Mouse (Mus musculus) heart, postnatal 0 days (tissue): Measurements from ENCODE around the gene Sec16a. TPM values are rescaled to one million over a fixed set of nuclear protein-coding genes. Genes with fewer than 3 reads are reported as not detected.

Experiments used
- ATAC-seq: fragments of 200-750 bp; cut with Nextera tagmentation; 2 replicates; pipeline ENCODE4 v1.8.0; 2017; ENCODE audit warnings: low read depth, moderate number of reproducible peaks, moderate library complexity; ENCODE audit not compliant: insufficient read depth
- DNase-seq: peaks from one replicate; pipeline ENCODE4 v3.0.0-alpha.2; 2016; ENCODE audit warnings: low spot score
- H3K27ac ChIP-seq: fragments of 300-500 bp; sonication (generic); 2 replicates; pipeline ENCODE4 v1.5.1; 2014; ENCODE audit warnings: low read depth, mild to moderate bottlenecking
- H3K27me3 ChIP-seq: fragments of 300-500 bp; sonication (generic); 2 replicates; pipeline ENCODE4 v1.6.1; 2014; ENCODE audit warnings: low read length, mixed read lengths; ENCODE audit not compliant: control insufficient read depth, insufficient read depth
- H3K36me3 ChIP-seq: fragments of 300-500 bp; sonication (generic); replicated peaks from 2 replicates; pipeline ENCODE4 v1.6.1; 2014; ENCODE audit warnings: low read length, mixed read lengths; ENCODE audit not compliant: control insufficient read depth, insufficient read depth
- H3K4me1 ChIP-seq: fragments of 300-500 bp; sonication (generic); 2 replicates; pipeline ENCODE4 v1.6.1; 2014; ENCODE audit warnings: antibody characterized with exemption; ENCODE audit not compliant: control insufficient read depth, insufficient read depth
- H3K4me2 ChIP-seq: fragments of 300-500 bp; sonication (generic); 2 replicates; pipeline ENCODE4 v1.6.1; 2014; ENCODE audit warnings: low read depth, mild to moderate bottlenecking, low read length, moderate library complexity
- H3K4me3 ChIP-seq: fragments of 300-500 bp; sonication (generic); 2 replicates; pipeline ENCODE4 v1.5.1; 2014; ENCODE audit warnings: low read depth, low read length
- H3K9ac ChIP-seq: fragments of 300-500 bp; sonication (generic); replicated peaks from 2 replicates; pipeline ENCODE4 v1.6.1; 2014; ENCODE audit warnings: low read depth, low read length, mixed read lengths
- H3K9me3 ChIP-seq: fragments of 300-500 bp; sonication (generic); replicated peaks from 2 replicates; pipeline ENCODE4 v1.6.1; 2016; ENCODE audit warnings: low read length; ENCODE audit not compliant: control insufficient read depth
- CTCF ChIP-seq: IDR thresholded peaks from 2 replicates; pipeline ENCODE4 v1.5.1; 2016; ENCODE audit warnings: antibody characterized with exemption, control low read depth, low read depth
- EP300 ChIP-seq: IDR thresholded peaks from 2 replicates; pipeline ENCODE4 v1.6.1; 2016; ENCODE audit warnings: antibody characterized with exemption, low read depth
- WGBS: fragments of 180-500 bp; shearing (Covaris S2); extraction: QIAGEN DNeasy Blood & Tissue Kit; methylation state at CpG from one replicate; pipeline ENCODE4 v1.1.7; 2014; 5-methylcytosine and 5-hydroxymethylcytosine counted together
- polyA plus RNA-seq: library from polyadenylated mRNA; unstranded; fragments of >200 nt; fragmentation: Nextera tagmentation; extraction: Ambion mirVana; gene quantifications from 2 replicates; pipeline ENCODE4 v1.2.1, GENCODE M21; 2015
- total RNA-seq: library from RNA; depleted of rRNA; stranded (reverse); fragments of >200 nt; gene quantifications from 2 replicates; pipeline ENCODE4 v1.2.3, GENCODE M21; 2014; ENCODE audit warnings: low replicate concordance

Gene Sec16a
- total and polyA plus RNA-seq, 2 experiments from 2014 or later = 7.5 to 49.0 TPM

DNA sequence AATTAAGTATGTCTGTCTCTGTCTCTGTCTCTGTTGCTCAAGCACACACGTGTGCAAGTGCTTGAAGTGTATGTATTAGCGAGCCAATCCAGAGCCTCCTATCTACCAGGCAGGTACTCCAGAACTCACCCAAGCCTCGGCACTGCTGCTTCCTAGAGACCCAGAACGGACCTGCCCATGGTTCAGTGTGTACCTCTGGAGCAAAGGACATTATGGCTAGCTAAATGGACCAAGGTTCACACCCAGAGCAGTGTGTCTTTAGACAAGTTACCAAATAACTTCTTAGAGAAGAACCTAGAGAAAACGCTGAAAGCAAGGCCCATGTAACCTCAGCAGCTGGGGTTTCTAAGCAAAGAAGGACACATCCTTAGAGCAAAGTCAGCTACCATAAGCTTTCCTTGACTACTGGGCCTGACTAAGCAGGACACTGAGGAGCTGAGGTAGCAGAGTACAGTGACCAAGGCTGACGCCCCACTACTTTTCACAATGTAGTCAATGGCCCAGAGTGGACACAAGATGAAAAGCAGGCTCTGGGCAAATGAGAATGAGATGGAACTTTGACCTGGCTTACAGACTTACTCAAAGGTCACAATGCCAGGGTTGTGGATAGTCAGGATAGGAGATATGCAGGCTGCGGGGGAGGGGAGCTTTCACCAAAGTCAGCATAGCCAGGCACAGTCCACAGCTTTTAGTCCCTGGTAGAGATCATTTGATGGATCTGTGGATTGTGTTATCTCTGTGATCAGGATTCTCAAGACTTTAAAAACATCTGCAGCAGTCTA lies 10.0 kb downstream of the Sec16a start:
- Histone ChIP-seq H3K4me2 (no peak overlapping the region), H3K4me1 (0 out of 2 replicates have a peak, but pooled peaks cover 5% of the 10 kb centered on the region), H3K27me3 (no peaks in the 10 kb centered on the region), H3K9ac (no peak overlapping the region), H3K36me3 (peaks cover 85% of the 10 kb centered on the region), H3K9me3 (no peaks in the 10 kb centered on the region), H3K4me3 (no peak overlapping the region), H3K27ac (no peak overlapping the region)
- DNase-seq = no peak
- WGBS = 88% methylated on average over 7 of the region's 7 CpGs
- TF ChIP-seq EP300 = no peak
- TF ChIP-seq CTCF = no peak
- ATAC-seq = no peak

DNA sequence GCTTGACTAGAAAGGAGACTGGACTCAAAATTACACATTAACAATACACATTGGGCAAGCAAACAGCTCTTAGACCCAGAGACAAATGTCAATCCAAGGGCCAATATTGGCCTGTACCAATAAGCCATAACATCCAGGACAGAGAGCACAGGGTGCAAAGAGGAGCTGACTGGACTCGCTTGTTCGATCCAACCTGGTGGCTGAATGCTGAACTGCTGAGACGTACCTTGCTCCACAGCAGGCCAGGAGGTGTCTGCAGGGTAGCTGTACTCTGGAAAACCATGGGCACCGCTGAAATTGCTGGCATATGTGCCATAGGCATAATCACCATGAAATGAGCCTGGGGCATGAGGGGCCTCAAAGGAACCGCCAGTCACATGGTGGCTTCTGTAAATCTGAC lies 15.2 kb downstream of the Sec16a start:
- no peaks in the 10 kb centered on the region for H3K4me1 ChIP-seq
- no peak for TF ChIP-seq CTCF
- TF ChIP-seq EP300 = no peak
- H3K4me3 ChIP-seq = no peak overlapping the region
- no peak overlapping the region for H3K9ac ChIP-seq
- no peak for DNase-seq
- no peak overlapping the region for H3K4me2 ChIP-seq
- H3K36me3 ChIP-seq = peaks cover 94% of the 10 kb centered on the region
- WGBS = 96% methylated on average over 5 of the region's 5 CpGs
- H3K9me3 ChIP-seq = no peaks in the 10 kb centered on the region
- H3K27me3 ChIP-seq = no peaks in the 10 kb centered on the region
- ATAC-seq = no peak
- no peak overlapping the region for H3K27ac ChIP-seq

DNA sequence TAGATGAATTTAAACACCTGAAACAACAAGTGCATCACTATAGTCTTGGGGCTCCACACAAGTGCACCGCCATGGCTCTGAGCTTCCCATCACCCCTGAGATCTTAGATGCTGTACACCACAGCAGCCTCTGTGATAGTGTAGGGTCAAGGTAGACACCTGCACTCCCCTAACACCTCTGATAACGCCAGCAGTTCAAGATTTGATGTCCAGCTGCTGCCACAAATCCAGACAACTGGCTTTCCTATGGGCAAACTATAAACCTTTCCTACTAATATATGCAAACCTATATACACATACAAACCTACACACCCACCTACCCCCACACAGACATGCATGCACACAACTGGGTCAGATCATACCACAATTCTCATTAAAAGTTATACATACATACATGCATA lies 20.5 kb downstream of the Sec16a start:
- Histone ChIP-seq H3K27ac (no peak overlapping the region), H3K9me3 (no peaks in the 10 kb centered on the region), H3K4me2 (no peak overlapping the region), H3K4me3 (no peak overlapping the region), H3K27me3 (no peaks in the 10 kb centered on the region), H3K4me1 (no peaks in the 10 kb centered on the region), H3K9ac (no peak overlapping the region), H3K36me3 (peaks cover 98% of the 10 kb centered on the region)
- ATAC-seq (no peak), DNase-seq (no peak)
- WGBS = 96% methylated on average over 2 of the region's 2 CpGs
- TF ChIP-seq EP300 (no peak), CTCF (no peak)

DNA sequence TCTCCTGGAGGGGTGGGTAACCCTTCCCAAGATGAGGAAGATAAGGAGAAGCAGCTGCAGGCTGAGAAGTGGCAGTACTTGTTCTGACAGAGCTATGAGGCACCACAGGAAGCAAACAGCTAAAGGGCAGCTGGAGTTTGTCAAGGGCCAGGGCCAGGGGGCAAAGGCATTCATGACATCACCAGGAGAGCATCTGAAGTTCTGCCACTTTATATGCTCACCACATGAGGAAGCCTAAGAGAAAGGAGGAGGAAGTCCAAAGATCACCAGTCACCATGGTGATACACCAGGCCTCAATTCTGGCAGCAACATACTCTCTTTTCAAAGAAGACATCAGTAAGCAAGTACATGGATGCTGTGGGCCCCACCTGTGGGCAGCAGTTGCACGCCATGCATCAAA lies 21.9 kb downstream of the Sec16a start:
- DNase-seq (no peak), ATAC-seq (no peak)
- Histone ChIP-seq H3K4me1 (no peaks in the 10 kb centered on the region), H3K9ac (no peak overlapping the region), H3K36me3 (peaks cover 97% of the 10 kb centered on the region), H3K4me2 (no peak overlapping the region), H3K9me3 (no peaks in the 10 kb centered on the region), H3K27ac (no peak overlapping the region), H3K4me3 (no peak overlapping the region), H3K27me3 (no peaks in the 10 kb centered on the region)
- WGBS = 73% methylated on average over 1 of the region's 1 CpGs
- TF ChIP-seq EP300 (no peak), CTCF (no peak)

DNA sequence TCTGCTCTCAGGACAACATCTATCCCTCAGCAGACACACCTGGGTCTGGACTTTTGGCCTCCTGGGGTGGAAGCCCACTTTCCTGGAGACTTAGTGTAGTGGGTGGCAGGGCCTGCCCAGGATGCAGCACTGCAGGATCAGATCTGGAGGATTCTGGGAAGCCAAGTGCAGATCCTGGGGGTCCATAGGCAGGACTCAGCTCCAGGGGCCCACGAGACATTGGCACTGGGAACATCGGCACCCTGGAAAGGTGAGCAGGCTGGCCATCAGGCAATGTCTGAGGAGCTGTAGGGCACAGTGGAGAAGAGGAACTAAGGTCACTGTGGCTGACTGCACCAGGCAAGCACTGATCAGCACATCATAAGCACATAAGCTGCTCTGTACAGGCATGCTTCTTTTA lies 23.0 kb downstream of the Sec16a start:
- no peak overlapping the region for H3K4me2 ChIP-seq
- no peak for DNase-seq
- H3K4me1 ChIP-seq = no peaks in the 10 kb centered on the region
- H3K27ac ChIP-seq = no peak overlapping the region
- ATAC-seq = no peak
- H3K27me3 ChIP-seq = no peaks in the 10 kb centered on the region
- H3K9me3 ChIP-seq = no peaks in the 10 kb centered on the region
- no peak overlapping the region for H3K9ac ChIP-seq
- H3K36me3 ChIP-seq = peaks cover 96% of the 10 kb centered on the region
- WGBS = 98% methylated on average over 2 of the region's 2 CpGs
- TF ChIP-seq EP300 (no peak), CTCF (no peak)
- H3K4me3 ChIP-seq = no peak overlapping the region

DNA sequence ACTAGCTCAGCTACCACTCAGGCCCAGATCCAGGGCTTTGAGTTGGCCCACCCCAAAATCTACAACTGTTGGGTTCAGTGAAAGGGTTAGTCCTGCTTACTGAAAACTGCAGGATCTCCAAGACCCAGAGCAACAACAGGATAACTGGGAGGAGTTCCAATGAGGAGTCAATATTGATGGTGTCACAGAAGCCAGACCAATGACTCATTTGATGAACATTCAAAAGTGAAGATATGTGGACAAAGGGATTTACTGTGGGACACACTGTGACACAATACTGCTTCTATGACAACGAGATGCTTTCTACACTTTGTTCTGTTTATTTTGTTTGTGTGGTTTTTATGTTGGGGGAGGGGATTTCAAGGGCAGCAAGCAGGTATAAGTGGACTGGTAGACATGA lies 26.9 kb downstream of the Sec16a start:
- Histone ChIP-seq H3K4me1 (no peaks in the 10 kb centered on the region), H3K27ac (no peak overlapping the region), H3K4me2 (no peak overlapping the region), H3K27me3 (no peaks in the 10 kb centered on the region), H3K9me3 (no peaks in the 10 kb centered on the region), H3K36me3 (peaks cover 96% of the 10 kb centered on the region), H3K4me3 (no peak overlapping the region), H3K9ac (no peak overlapping the region)
- ATAC-seq (no peak), DNase-seq (no peak)
- TF ChIP-seq EP300 = no peak
- no peak for TF ChIP-seq CTCF
- WGBS = 86% methylated on average over 1 of the region's 1 CpGs
